Mouse (Mus musculus): ENCODE results near the gene Ipo11. TPM values are rescaled to one million over a fixed set of nuclear protein-coding genes. Genes with fewer than 3 reads are reported as not detected.
"Not testable (repeated sequence)": the region's sequence is repeated elsewhere in the genome, so short reads cannot be mapped to it uniquely, and the experiment has no call there.

The Ipo11 gene
- total RNA-seq, 4 experiments from 2014 or later, result 15.1 to 19.8 (median 15.9) TPM

DNA sequence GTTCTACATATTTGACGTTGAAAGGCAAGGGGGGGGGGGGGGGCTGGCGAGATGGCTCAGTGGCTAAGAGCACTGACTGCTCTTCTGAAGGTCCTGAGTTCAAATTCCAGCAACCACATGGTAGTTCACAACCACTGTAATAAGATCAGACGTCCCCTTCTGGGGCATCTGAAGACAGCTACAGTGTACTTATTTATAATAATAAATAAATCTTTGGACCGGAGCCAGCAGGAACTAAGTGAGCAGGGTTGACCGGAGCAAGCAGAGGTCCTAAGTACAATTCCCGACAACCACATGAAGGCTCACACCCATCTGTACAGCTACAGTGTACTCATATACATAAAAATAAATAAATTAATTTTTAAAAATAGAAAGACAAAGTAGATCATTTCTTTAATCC, 31.6 kb downstream of the Ipo11 start:
- DNase-seq (ENCODE audit: low spot score in 2 of 2), result not testable (repeated sequence)

DNA sequence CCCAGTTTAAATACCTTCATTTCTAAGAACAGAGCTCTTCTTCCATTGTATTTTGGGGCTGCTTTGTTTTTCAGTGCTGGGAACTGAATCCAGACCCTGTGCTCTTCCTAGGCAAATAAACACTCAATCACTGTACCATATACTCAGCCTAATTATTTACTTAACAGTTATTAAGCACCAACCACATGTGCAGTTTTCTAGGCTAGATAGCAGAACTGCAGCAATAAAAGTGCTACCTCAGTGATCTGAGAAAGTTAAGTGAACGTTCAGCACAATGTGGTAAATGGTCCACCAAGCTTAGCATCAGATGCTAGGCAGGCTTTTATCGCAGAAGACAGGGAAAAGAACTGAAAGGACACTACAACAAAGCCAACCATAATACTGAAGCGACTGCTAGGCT, 32.1 kb downstream of the Ipo11 start:
- no peak for DNase-seq (ENCODE audit: low spot score in 2 of 2)

DNA sequence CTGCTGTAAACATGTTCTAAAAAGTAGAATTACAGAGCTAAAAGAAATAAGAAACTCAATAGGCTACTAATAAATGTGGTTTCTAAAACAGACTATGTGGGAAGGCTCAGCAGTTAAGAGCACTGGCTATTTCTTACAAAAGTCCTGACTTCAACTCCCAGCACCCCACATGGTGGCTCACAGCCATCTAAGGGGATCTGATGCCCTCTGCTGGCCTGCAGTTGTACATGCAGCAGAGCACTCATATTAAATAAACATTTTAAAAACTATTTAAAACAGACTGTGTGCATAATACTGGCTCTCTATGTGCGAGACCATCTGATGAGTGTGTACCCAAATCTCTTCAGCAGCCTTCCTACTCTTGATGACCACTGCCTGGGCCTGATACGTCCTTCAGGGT, 42.5 kb downstream of the Ipo11 start:
- no peak for DNase-seq (ENCODE audit: low spot score in 2 of 2)

DNA sequence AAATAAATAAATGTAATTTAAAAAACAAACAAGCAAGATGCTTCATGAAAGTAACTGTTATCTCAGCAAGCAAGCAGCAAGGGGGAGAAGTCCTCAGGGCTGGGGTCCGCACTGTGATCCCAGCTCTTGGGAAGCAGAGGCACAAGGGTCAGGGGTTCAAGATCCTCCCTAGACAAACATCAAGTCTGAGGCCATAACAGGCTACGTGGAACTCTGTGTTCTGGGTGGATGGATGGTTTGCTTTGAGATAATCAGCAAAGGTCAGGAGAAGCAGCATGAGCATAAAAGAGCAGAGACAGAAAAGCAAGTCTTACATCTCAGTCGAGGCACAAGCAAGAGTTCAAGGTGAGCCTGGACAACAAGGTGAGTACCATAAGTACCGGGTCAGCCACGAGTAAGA, 43.1 kb downstream of the Ipo11 start:
- no peak for DNase-seq (ENCODE audit: low spot score in 2 of 2)

DNA sequence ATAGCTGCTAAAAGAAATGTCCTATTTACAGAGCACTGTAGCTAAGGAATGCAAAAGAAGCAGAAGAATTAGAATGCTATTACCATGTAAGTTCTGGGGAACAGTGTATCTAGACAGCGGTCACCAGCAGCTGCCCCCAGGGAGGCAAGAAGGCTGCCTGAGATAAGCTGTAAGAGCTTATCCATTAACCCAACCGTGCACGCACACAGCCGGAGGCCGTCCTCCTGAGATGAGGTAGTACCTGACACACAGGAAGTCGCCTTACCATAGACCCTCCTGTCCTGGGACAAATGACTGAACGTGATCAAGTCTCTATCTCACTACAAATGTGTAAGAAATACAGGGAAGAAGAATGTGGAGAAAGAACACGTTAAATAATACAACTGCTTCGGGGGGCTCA, 43.6 kb downstream of the Ipo11 start:
- no peak for DNase-seq (ENCODE audit: low spot score in 2 of 2)

DNA sequence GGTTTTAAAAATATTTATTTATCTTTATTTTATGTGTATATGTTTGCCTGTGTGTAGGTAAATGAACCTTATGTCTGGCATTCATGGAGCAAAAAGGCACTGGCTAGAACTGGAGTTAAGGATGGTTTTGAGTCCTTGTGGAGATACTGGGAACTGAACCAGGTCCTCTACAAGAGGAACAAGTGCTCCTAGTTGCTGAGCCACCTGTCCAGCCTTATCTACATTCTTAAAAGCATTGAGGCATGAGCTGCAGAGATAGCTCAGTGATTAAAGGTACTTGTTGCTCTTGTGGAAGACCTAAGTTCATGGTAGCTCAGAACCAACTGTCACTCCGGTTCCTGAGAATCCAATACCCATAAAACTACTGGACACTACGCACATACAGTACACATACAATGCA, 49.4 kb downstream of the Ipo11 start:
- DNase-seq (ENCODE audit: low spot score in 2 of 2), result no peak

DNA sequence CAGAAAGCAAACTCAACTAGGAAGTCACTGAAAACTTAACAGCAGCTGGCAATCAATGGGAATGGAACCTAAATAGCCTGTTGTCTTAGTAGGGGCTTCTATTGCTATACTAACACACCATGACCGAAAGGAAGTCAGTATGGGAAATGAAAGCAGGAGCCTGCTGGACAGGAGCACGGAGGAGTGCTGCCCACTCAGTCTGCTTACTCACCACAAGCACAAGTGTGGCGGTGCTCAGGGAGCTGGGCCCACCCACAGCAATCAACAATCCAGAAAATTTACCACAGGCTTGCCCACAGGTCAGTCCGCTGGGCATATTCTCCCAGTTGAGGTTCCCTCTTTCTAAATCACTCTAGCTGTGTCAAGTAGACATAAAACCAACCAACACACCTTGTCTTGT, 52.5 kb downstream of the Ipo11 start:
- no peak for DNase-seq (ENCODE audit: low spot score in 2 of 2)

DNA sequence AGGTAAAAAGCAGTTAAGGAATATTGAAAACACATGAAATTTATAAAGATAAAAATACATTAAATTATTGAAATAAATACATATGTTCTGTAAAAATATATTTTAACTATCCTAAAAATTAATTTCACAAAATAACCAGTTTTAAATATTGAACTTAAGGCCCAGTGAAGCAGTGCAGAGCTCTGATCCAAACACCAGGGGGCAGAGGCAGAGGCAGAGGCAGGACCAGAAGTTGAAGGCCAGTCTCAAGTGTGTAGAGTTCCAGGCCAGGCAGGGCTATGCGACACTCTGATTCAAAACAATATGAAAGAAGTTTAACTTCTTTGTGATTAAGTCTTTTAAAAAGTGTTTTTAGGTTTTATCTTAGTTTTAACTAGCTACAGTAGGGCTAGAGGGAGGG, 60.5 kb downstream of the Ipo11 start:
- DNase-seq (ENCODE audit: low spot score in 2 of 2), result no peak

DNA sequence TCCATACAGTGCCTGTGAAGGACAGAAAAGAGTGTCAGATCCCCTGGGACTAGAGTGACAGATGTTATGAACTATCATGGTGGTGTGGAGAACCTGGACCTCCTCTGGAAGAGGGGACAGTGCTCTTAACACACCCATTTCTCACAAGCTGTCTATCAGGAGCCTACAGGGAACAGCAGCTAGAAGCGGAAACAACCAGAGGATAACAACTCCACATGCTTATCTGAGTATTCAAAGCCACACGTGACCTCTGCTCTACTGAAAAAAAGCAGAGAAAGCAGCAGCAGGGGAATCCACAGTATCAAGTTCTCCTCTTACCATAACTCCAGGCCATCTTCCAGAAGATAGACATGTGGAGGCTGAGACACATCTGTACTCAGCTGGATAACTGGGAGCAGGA, 71.2 kb downstream of the Ipo11 start:
- no peak for DNase-seq (ENCODE audit: low spot score in 2 of 2)

DNA sequence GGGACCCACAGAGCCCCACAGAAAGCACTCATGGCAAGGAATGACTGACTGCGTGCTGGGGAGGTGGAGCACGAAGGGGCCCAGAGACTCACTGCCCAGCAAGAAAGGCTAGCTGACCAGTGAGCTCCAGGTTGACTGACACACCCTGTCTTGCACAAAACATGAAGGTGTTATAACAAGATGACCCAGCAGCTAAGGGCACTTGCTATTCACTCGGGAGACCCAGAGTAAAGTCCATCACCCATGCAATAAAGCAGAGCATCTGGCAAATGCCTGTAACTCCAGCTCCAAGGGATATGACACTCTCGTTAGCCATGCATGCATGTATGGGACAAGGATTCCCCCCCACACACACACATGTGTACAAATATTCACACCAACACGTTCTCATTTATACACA, 78.0 kb downstream of the Ipo11 start:
- DNase-seq (ENCODE audit: low spot score in 2 of 2), result no peak

DNA sequence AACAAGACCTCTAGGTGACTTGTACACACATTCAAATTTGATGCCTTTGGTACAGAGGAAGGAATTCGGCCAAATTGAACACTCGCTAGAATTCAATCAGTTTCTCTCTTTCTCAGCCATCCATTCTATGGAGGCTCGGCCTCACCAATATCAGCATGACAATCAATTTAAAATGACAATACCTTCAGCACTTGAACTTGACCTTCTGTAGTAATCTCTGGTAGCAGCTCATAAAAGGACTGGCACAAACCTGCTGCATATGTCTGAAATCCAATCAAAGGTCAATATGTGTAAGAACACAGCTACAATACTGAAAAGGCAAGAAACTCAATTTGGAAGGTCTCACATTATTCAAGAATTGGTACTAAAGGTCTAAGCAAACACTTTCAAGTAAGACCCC, 80.2 kb downstream of the Ipo11 start:
- no peak for DNase-seq (ENCODE audit: low spot score in 2 of 2)

DNA sequence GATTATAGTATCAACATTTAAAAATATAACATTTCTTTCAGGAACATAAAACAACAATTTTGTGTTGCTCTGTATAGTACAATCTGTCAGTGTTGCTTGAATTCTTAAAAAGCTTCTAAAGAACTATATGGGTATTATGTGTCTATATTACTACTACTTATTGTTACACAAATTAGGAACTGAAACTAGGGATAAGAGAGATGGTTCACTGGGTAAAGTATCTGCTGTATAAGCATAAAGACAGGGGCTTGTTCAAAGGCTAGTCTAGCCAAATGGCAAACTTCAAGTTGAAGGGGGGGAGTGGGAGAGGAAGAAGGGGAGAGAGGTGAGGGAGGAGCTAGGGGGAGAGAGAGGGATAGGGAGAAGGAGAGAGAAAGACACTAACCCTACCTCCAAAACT, 89.2 kb downstream of the Ipo11 start:
- DNase-seq (ENCODE audit: low spot score in 2 of 2), result no peak

DNA sequence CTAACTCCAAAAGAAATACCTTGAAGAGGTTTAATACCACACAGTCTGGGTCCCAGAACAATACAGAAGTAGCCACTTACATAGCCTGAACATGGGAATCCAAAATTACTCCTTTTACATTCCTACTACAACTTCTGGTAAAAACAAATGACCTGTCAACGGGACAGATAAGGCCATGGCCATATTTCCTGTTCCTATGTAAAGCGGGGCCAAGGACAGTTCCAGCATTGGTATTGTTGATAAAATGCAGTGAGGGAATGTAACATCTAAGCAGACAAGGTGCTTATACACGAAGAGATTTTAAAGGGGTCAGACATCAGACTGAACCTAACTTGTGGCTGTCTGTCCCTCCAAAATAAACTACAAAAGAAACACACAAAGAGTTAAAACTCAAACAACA, 91.8 kb downstream of the Ipo11 start:
- no peak for DNase-seq (ENCODE audit: low spot score in 2 of 2)

DNA sequence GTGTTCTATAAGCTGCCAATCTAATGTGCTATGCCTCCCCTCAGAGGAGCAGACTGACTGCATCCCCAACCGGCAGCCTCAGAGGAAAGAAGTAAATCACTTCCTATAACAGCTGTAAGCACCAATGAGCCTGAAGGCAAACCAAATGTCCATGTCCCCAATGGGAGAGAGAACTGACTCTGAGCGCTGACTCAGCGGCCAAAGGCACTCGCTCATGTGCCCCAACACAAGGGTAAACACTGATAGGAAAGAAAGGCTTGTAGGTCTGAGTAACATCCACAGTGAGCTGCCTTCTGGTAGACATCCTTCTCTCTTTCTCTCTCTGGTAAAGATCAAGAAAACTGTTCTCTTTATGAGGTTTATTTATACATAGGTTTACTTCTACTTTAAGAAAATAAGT, 94.2 kb downstream of the Ipo11 start:
- no peak for DNase-seq (ENCODE audit: low spot score in 2 of 2)

DNA sequence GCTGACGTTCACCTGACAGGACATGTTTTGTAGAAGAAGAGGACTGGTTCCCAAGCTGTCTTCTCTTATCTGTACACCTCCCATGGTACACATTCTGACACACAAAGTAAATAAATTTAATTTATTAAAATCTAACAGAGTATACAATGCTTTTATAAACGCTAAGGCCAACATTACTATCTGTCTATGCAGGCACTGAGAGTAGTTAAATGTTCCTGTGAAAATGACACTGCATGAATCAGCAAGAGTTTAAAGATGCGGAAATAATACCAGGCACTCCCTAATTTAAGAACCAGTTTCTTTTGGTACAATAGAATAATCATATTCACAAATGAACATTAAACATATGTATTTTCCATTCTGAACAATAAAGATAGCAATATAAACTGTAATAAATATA, 98.0 kb downstream of the Ipo11 start:
- DNase-seq (ENCODE audit: low spot score in 2 of 2), result no peak

DNA sequence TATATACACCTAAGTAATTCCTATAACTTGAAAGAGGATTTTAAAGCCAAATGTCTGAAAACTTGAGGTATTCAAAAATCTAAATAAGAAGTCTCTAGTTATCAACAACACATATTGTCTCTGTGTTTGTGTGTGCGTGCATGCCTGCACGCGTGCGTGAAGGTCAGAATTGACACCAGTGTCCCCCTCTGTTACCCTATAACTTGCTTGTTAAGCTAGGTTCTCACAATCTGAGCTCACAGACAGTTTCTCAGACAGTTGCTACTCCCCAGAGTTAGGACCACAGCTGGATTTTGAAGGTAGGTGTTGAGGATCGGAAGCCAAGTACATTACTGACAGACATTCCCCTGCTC, 100.3 kb downstream of the Ipo11 start:
- DNase-seq (ENCODE audit: low spot score in 2 of 2), result no peak

DNA sequence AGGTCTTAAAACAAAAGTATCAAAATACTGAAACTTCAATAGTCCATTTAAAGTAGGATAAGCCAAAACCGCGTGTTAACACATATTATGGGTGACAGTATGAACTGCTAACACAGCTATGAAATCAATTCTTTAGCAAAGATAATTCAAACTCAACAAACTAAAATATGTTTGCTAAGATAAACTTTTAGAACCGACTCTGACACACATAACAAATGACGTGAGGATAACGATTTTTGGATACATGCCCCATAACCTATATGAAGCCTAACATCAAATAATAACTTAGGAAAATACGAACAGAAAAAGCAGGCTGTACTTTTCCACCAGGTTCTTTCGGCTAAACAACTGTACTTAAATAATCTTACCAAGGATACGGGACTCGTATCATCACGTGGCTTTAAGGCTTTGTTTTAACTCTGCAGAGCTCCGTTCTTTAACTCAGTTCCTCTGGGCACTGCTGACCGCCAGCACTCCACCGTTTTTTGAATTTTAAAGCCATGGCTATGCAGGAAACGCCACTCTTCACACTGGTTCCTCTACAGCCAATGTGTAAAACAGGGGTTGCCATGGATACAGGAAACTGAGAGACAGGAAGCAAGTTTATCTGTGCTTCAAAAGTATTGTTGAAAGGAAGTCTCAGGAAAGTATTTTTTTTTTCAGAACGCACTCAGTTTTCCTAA, 100.8 kb downstream of the Ipo11 start:
- DNase-seq (ENCODE audit: low spot score in 2 of 2), result no peak

DNA sequence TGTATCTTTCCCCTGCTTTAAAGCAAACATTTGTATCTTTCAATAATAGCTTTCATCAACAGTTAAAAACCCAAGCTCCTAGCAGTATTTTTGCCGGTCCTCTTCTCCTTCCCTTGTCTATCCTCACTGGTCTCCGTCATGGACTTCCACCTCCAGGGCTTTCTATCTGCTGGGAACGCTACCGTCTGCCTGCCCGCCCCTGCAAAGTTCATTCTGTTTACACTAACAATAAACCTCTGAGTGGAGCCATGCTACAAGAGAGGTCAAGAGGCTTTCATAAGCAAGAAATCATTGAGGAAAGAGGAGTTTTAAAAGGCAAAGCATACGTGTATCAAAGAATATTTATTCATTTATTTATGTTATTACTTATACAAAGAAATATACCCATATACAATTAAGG, 106.7 kb downstream of the Ipo11 start:
- no peak for DNase-seq (ENCODE audit: low spot score in 2 of 2)

DNA sequence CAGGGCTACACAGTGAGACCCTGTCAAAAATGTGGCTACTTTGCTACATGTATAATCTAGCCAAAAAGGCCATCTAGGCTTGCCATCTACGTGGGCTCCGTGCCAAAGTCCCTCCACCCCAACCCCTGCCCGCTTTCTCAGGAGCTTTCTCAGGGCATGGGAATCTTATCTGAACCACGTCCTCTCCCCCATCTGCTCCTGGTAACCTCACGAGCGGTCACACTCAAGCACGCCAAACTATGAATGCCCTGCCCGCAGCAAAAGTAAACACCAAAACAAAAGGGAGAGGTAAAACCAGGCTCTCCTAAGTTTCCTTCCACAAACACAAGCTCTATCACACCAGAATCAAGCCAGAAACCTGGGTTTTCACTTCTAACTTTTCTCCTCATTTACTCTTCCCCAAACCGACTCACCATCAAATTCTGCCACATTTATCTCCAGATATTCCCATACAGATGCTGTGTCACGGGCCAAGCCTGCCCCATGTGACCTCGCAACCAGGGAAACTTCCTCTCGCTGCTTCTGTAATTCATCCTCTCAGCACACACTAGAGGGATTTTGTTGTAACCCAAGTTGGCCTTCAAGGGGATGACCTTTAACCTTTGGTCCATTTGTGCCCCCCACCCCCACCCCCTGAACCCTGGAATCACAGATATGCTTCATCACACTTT, 107.3 kb downstream of the Ipo11 start:
- no peak for DNase-seq (ENCODE audit: low spot score in 2 of 2)

DNA sequence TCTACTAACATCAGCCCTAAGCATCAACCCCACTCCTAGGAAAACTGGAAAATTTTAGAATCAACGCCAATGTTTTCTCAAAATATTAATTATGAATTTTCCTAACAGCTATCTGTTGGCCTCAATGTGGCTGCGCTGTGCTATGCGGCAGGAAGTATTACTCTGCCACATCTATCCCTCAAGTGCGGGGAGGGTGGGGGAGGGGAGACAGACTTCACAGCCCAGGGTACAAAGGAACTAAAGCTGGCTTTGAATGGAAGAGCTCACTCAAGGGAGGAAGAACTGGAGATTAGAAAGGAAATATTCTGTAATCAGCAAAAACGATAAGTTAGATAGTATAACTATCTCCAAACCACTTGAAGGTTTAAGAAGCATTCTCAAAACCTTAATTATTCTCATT, 111.1 kb downstream of the Ipo11 start:
- no peak for DNase-seq (ENCODE audit: low spot score in 2 of 2)

DNA sequence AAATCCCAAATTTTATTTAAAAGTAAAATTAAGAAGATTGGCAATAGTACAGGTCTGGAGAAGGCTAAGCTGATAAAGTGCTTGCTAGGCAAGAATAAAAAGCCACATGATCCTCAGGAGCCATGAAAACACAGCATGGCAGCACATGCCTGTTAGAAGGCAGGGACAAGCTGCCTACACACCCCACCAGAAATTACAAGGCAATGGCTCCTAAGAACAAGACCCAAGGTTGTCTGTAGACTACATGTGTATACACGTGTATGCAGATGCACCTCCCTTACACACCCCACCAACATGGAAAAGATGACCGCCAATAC, 112.9 kb downstream of the Ipo11 start:
- no peak for DNase-seq (ENCODE audit: low spot score in 2 of 2)

DNA sequence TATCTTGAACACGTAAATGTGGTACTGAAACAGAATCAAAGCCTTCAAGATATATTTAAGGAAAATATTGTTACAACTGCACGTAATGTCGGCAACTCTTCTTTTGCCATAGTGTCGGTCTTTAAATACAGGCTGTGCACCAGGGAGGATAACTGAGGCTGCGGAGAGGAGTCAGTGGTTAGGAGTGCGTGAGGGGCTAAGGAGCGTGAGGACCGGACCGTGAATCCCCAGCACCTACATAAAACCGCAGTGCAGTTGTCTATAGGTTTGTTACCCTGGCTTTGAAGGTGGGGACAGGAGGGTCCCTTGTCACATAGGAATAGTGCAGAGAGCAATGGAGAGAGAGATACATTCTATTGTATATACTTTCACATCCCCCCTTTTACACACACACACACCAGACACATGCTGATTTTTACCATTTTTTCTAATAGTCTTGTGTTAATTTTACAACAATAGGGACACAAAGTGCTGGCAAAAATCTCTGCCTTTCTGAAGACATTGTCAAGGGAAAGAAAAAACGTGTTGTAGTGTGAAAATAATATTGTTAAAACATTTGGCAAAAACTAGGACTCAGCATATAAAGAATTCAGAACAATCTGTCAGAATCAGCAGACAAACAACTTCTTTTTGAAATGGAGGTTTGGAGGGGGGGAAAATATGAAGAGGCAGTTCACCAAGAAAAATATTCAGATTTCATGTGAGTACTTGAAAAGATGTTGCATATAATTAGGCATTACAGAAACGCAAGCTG, 113.5 kb downstream of the Ipo11 start:
- DNase-seq (ENCODE audit: low spot score in 2 of 2), result no peak

DNA sequence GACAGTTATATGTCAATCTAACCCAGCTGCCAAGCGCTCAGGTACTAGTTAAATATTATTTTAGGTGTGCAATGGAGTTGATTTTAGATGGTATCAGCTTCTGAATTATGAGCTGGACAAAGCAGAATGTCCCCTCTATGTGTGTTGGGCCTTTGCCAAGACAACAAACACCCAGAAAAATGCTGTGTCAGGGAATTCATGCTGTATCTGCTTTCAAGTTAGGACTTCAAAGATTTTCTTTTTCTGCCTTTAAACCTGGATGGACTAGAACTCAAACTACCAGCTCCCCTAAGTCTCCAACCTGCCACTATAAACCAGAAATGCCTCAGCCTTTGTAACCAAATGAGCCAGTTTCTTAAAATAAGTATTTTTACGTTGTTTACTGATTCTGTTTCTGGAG, 116.6 kb downstream of the Ipo11 start:
- no peak for DNase-seq (ENCODE audit: low spot score in 2 of 2)

Data from gastrocnemius, adult 8-10 months (tissue).